Mouse (Mus musculus) MEL (cell line): Measurements from ENCODE around the gene Hsd17b13. TPM values are rescaled to one million over a fixed set of nuclear protein-coding genes. Genes with fewer than 3 reads are reported as not detected.

Experiments used
- DNase-seq: peaks from one replicate; pipeline ENCODE4 v3.0.0; 2011; ENCODE audit warnings: low read depth, low spot score
- H3K27ac ChIP-seq: 2 replicates; pipeline ENCODE4 v1.5.1; 2012; ENCODE audit warnings: low read depth, mild to moderate bottlenecking, control low read depth, low read length, moderate library complexity; ENCODE audit not compliant: control insufficient read depth
- H3K27me3 ChIP-seq, 2 experiments: fragments of 150-350 bp in 1 of 2; sonication (generic) in 1 of 2; 2 replicates each; pipeline ENCODE4 v1.6.1; 2012; ENCODE audit warnings: low read length in 2 of 2, mild to moderate bottlenecking in 2 of 2, improper control_type of control experiment in 1 of 2, moderate library complexity in 1 of 2; ENCODE audit not compliant: insufficient read depth in 2 of 2, control insufficient read depth in 1 of 2
- H3K36me3 ChIP-seq, 2 experiments: 2 replicates each; pipeline ENCODE4 v1.6.1; 2012 to 2014; ENCODE audit warnings: low read length in 2 of 2, improper control_type of control experiment in 1 of 2, inconsistent platforms in 1 of 2, mild to moderate bottlenecking in 1 of 2; ENCODE audit not compliant: insufficient read depth in 2 of 2, control insufficient read depth in 1 of 2
- H3K4me1 ChIP-seq, 2 experiments: fragments of 150-350 bp in 1 of 2; sonication (generic) in 1 of 2; 2 replicates each; pipeline ENCODE4 v1.6.1; 2012; ENCODE audit warnings: low read length in 2 of 2, improper control_type of control experiment in 1 of 2, mild to moderate bottlenecking in 1 of 2; ENCODE audit not compliant: insufficient read depth in 2 of 2, control insufficient read depth in 1 of 2
- H3K4me3 ChIP-seq, 2 experiments: fragments of 150-350 bp in 1 of 2; sonication (generic) in 1 of 2; 2 replicates each; pipeline ENCODE4 v1.5.1; 2012; ENCODE audit warnings: low read depth in 2 of 2, low read length in 2 of 2, mild to moderate bottlenecking in 2 of 2, moderate library complexity in 2 of 2, control low read depth in 1 of 2, improper control_type of control experiment in 1 of 2; ENCODE audit not compliant: control insufficient read depth in 1 of 2, insufficient read depth in 1 of 2
- H3K79me2 ChIP-seq: 2 replicates; pipeline ENCODE4 v1.6.1; 2012; ENCODE audit warnings: mild to moderate bottlenecking, low read length, moderate library complexity; ENCODE audit not compliant: control insufficient read depth, poor library complexity, insufficient read depth
- H3K9ac ChIP-seq: 2 replicates; pipeline ENCODE4 v1.6.1; 2012; ENCODE audit warnings: low read depth, mild to moderate bottlenecking, control low read depth, low read length, moderate library complexity; ENCODE audit not compliant: control insufficient read depth, poor library complexity, severe bottlenecking
- H3K9me3 ChIP-seq: fragments of 150-350 bp; sonication (generic); replicated peaks from 2 replicates; pipeline ENCODE4 v1.6.1; 2012; ENCODE audit warnings: mild to moderate bottlenecking, low read length, improper control_type of control experiment, moderate library complexity; ENCODE audit not compliant: insufficient read depth
- EP300 ChIP-seq, 2 experiments: IDR thresholded peaks; 2 replicates each; pipeline ENCODE4 v1.6.1; 2011; ENCODE audit warnings: improper control_type of control experiment in 2 of 2, low read length in 2 of 2, low read depth in 1 of 2, mild to moderate bottlenecking in 1 of 2
- GABPA ChIP-seq: IDR thresholded peaks from 2 replicates; pipeline ENCODE4 v1.6.1; 2012; ENCODE audit warnings: low read depth, mild to moderate bottlenecking, inconsistent platforms, low read length, improper control_type of control experiment, moderate library complexity
- GATA1 ChIP-seq: IDR thresholded peaks from 2 replicates; pipeline ENCODE4 v1.6.1; 2011; ENCODE audit warnings: low read depth, low read length, improper control_type of control experiment
- MEF2A ChIP-seq: IDR thresholded peaks from 2 replicates; pipeline ENCODE4 v1.6.1; 2014; ENCODE audit warnings: low read depth, mild to moderate bottlenecking, inconsistent platforms, low read length, improper control_type of control experiment; ENCODE audit not compliant: poor library complexity, insufficient replicate concordance, severe bottlenecking; ENCODE audit errors: extremely low read depth
- NRF1 ChIP-seq: IDR thresholded peaks from 2 replicates; pipeline ENCODE4 v1.6.1; 2014; ENCODE audit warnings: low read depth, mild to moderate bottlenecking, inconsistent platforms, low read length, improper control_type of control experiment, moderate library complexity; ENCODE audit not compliant: poor library complexity, insufficient read depth, severe bottlenecking
- POLR2AphosphoS5 ChIP-seq: IDR thresholded peaks from 2 replicates; pipeline ENCODE4 v1.6.1; 2012; ENCODE audit warnings: low read depth, borderline replicate concordance, mild to moderate bottlenecking, inconsistent platforms, low read length, moderate library complexity, mixed read lengths
- RCOR1 ChIP-seq: IDR thresholded peaks from 2 replicates; pipeline ENCODE4 v1.6.1; 2012; ENCODE audit warnings: low read depth, mild to moderate bottlenecking, inconsistent platforms, low read length, improper control_type of control experiment
- UBTF ChIP-seq: IDR thresholded peaks from 2 replicates; pipeline ENCODE4 v1.6.1; 2012; ENCODE audit warnings: low read depth, mild to moderate bottlenecking, inconsistent platforms, low read length, improper control_type of control experiment, moderate library complexity, borderline replicate concordance; ENCODE audit not compliant: insufficient read depth
- USF1 ChIP-seq: IDR thresholded peaks from 2 replicates; pipeline ENCODE4 v1.6.1; 2014; ENCODE audit warnings: low read depth, mild to moderate bottlenecking, inconsistent platforms, low read length, improper control_type of control experiment, moderate library complexity
- ZMIZ1 ChIP-seq: IDR thresholded peaks from 2 replicates; pipeline ENCODE4 v1.6.1; 2012; ENCODE audit warnings: low read depth, mild to moderate bottlenecking, inconsistent platforms, low read length, improper control_type of control experiment, moderate library complexity
- polyA plus RNA-seq, 2 experiments: library from polyadenylated mRNA; stranded (reverse) in 1 of 2; unstranded in 1 of 2; fragments of >175 nt in 1 of 2; fragments of >200 nt in 1 of 2; gene quantifications; 2 replicates each; pipeline versions ENCODE4 v1.2.1 to v1.2.4; 2012; ENCODE audit warnings: low replicate concordance in 2 of 2, low read depth in 1 of 2; ENCODE audit not compliant: insufficient read length in 2 of 2, insufficient read depth in 1 of 2, missing spikeins in 1 of 2
- total RNA-seq: library from RNA; depleted of rRNA; stranded (reverse); fragments of 300-350 nt; gene quantifications from 2 replicates; pipeline ENCODE4 v1.2.3, GENCODE M21; 2012

Hsd17b13 gene
- total and polyA plus RNA-seq, 3 experiments, result 0.08 TPM; not detected in 2

DNA sequence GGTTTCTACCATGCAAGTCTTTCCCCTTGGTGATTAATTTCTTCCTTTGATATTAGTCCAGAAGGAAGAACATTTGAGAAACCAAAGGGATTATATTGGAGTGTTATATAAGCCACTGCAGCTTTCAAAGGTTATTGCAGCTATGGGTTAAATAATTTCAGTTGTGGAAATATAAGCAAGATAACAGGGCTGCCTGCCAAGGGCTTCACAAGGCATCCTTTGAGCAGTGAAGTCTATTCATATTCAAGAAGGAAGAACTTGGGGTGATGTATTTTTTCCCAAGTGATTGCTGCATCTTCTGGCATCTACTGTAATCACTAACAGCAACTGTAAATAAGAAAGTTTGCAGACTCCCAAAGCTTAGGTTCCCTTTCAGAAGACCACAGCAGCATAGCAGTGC, 34.2 kb upstream of the Hsd17b13 start:
- H3K27me3 ChIP-seq, result no peaks in the 10 kb centered on the region
- no peak overlapping the region for H3K4me3 ChIP-seq
- H3K9ac ChIP-seq, result no peak overlapping the region
- no peaks in the 10 kb centered on the region for H3K9me3 ChIP-seq
- DNase-seq, result peak; percentile 74
- peaks cover 9 to 13% of the 10 kb centered on the region in 2 experiments for H3K4me1 ChIP-seq
- peaks cover 0 to 25% of the 10 kb centered on the region in 2 experiments; a peak in 3 of 4 replicates for H3K36me3 ChIP-seq
- TF ChIP-seq RCOR1 (no peak), GATA1 (peak; percentile 65), EP300 (IDR thresholded peaks at IDR 0.05; ENCODE audit: low read depth in 1 of 2, low read length in 2 of 2) (0 out of 4 replicates have a peak, but pooled peaks of 1 of the 2 experiments have one; percentile 29)
- H3K27ac ChIP-seq, result no peak overlapping the region
- no peaks in the 10 kb centered on the region for H3K79me2 ChIP-seq

DNA sequence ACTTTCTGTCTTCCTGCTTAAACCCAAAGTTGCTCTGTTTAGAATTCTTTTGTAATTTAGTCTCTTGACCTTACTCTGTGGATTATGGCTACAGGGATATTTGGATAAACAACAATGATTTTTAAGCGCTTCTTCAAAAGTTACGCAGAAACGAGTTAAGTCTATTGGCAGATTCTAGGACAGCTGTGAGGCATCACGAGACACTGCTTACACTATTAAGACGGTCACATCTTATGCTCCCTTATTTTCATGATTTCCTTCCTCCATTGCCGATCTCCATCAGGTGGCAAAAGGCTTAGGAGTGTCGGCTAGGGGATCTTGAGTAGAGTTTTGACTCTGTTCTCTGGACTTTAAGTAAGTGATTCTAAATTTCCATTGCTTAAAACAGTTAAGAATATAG, 33.1 kb upstream of the Hsd17b13 start:
- Histone ChIP-seq H3K27ac (no peak overlapping the region), H3K79me2 (no peaks in the 10 kb centered on the region), H3K9me3 (no peaks in the 10 kb centered on the region), H3K36me3 (peaks cover 0 to 25% of the 10 kb centered on the region in 2 experiments; a peak in 3 of 4 replicates), H3K4me3 (no peak overlapping the region), H3K27me3 (no peaks in the 10 kb centered on the region), H3K4me1 (peaks cover 9 to 13% of the 10 kb centered on the region in 2 experiments), H3K9ac (no peak overlapping the region)
- TF ChIP-seq NRF1 (no peak), UBTF (no peak), POLR2AphosphoS5 (no peak), GABPA (no peak)
- no peak for DNase-seq

DNA sequence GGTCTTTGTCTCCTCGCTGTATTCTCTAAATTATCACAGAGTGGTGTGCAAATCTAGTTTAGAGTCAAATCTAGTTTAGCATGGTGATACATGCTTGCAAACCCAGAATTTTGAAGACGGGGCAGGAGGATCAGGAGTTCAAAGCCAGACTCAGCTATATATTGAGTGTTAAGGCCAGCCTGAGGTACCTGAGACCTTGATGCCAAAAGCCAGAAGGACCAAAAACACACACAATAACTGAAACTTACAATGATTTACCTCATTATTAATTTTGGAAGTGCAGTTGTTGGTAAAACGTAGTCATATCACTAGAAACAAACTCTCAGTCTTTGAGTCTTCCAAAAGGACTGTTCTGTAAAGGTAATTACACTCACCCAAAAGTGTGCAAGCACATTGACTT, 32.2 kb upstream of the Hsd17b13 start:
- Histone ChIP-seq H3K27ac (no peak overlapping the region), H3K9me3 (no peaks in the 10 kb centered on the region), H3K36me3 (peaks cover 0 to 25% of the 10 kb centered on the region in 2 experiments; a peak in 3 of 4 replicates), H3K79me2 (no peaks in the 10 kb centered on the region), H3K4me1 (peaks cover 9 to 13% of the 10 kb centered on the region in 2 experiments), H3K27me3 (no peaks in the 10 kb centered on the region), H3K9ac (no peak overlapping the region), H3K4me3 (no peak overlapping the region)
- DNase-seq, result no peak
- TF ChIP-seq ZMIZ1, result no peak
- TF ChIP-seq USF1, result no peak
- no peak for TF ChIP-seq MEF2A
